Mouse (Mus musculus): Measurements from ENCODE around the gene Nr4a1. TPM values are rescaled to one million over a fixed set of nuclear protein-coding genes. Genes with fewer than 3 reads are reported as not detected.

The Nr4a1 gene
- polyA plus RNA-seq, 1 experiment from 2014 or later: 8.0 TPM

GRCm38 (mm10) chr15:101250220-101250800 lies 3.8 kb upstream of the Nr4a1 start:
- H3K4me3 ChIP-seq: no peak overlapping the region
- no peak for DNase-seq (ENCODE audit: low spot score)
- H3K4me1 ChIP-seq: peaks cover 54% of the 10 kb centered on the region
- no peaks in the 10 kb centered on the region for H3K36me3 ChIP-seq
- WGBS: 73% methylated on average over 9 of the region's 9 CpGs
- no peaks in the 10 kb centered on the region for H3K9me3 ChIP-seq
- no peaks in the 10 kb centered on the region for H3K27me3 ChIP-seq (ENCODE audit: insufficient read depth, poor library complexity, severe bottlenecking)
- no peak overlapping the region for H3K27ac ChIP-seq

DNA sequence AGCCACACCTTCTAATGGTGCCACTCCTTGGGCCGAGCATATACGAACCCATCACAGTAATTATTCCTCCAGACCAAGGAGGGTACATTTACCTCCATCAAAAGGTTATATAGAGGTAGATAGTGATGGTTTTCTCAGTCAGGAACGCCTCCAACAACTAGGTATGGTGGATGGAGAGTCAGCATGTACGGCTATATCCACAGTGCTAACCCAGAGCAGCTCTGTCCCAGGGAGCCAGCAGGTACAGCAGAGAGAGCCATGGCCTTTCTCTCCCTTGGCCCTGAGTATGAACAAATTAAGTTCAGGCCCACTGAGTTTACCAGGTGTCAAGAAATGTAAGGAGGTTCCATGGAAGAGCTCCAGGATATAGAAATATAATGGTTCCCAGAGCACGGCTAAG lies 2.1 kb upstream of the Nr4a1 start:
- Histone ChIP-seq H3K27ac (no peak overlapping the region), H3K4me1 (peaks cover 58% of the 10 kb centered on the region), H3K9me3 (no peaks in the 10 kb centered on the region), H3K27me3 (ENCODE audit: insufficient read depth, poor library complexity, severe bottlenecking) (no peaks in the 10 kb centered on the region), H3K4me3 (no peak overlapping the region), H3K36me3 (no peaks in the 10 kb centered on the region)
- 81% methylated on average over 5 of the region's 5 CpGs for WGBS
- no peak for DNase-seq (ENCODE audit: low spot score)

GRCm38 (mm10) chr15:101252614-101253013 lies 1.5 kb upstream of the Nr4a1 start:
- peaks cover 56% of the 10 kb centered on the region for H3K4me1 ChIP-seq

GRCm38 (mm10) chr15:101253563-101253885 lies 545 bp upstream of the Nr4a1 start:
- 29% methylated on average over 3 of the region's 3 CpGs for WGBS
- peak overlapping the region; percentile 98 for H3K27ac ChIP-seq

More at GRCm38 (mm10) chr15:101252614-101253013, 1.5 kb upstream of the Nr4a1 start:
- DNase-seq (ENCODE audit: low spot score): no peak
- Histone ChIP-seq H3K4me3 (no peak overlapping the region), H3K36me3 (no peaks in the 10 kb centered on the region), H3K27me3 (ENCODE audit: insufficient read depth, poor library complexity, severe bottlenecking) (no peaks in the 10 kb centered on the region), H3K27ac (0 out of 2 replicates have a peak overlapping the region, but pooled peaks have one; percentile 1), H3K9me3 (no peaks in the 10 kb centered on the region)
- 79% methylated on average over 6 of the region's 6 CpGs for WGBS

DNA sequence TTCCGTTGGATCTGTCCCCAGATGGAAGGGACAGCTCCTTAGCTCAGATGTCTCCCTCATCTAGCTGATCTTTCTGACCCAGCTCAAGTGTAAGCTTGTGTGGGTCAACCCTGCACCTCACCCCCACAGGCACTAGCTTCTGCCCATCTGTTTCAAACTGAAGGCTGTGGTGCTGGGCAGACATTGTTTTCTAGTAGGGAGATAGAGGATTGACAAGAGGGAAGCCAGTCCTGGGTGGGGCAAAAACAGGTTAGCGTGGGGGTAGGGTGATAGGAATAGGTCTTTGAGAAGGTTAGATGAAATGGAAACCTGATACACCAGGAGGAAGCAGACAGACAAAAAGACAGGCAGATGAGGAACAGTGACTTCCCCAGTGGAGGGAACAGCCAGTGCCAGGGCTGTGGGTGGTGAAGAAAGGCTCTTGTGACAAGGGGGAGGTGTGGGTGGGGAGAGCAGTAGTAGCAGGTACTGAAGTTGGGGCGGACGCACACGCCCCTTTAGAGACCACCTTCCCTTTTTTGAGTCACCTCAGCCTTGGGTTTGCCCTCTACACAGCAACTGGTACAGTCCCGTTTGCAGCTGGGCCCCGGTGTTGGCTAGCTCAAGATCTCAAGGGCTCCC lies 1.9 kb downstream of the Nr4a1 start:
- peaks cover 60% of the 10 kb centered on the region for H3K4me1 ChIP-seq
- 75% methylated on average over 7 of the region's 7 CpGs for WGBS
- no peaks in the 10 kb centered on the region for H3K27me3 ChIP-seq (ENCODE audit: insufficient read depth, poor library complexity, severe bottlenecking)
- H3K9me3 ChIP-seq: no peaks in the 10 kb centered on the region
- DNase-seq (ENCODE audit: low spot score): no peak
- no peak overlapping the region for H3K4me3 ChIP-seq
- peak overlapping the region; percentile 1; the same call in 1 of the 2 replicates for H3K27ac ChIP-seq
- H3K36me3 ChIP-seq: 0 out of 2 replicates have a peak, but pooled peaks cover 8% of the 10 kb centered on the region

More at GRCm38 (mm10) chr15:101253563-101253885, 545 bp upstream of the Nr4a1 start:
- H3K4me1 ChIP-seq: peaks cover 51% of the 10 kb centered on the region
- H3K4me3 ChIP-seq: peak overlapping the region; percentile 89
- H3K9me3 ChIP-seq: no peaks in the 10 kb centered on the region
- H3K36me3 ChIP-seq: 0 out of 2 replicates have a peak, but pooled peaks cover 3% of the 10 kb centered on the region
- DNase-seq (ENCODE audit: low spot score): no peak
- no peaks in the 10 kb centered on the region for H3K27me3 ChIP-seq (ENCODE audit: insufficient read depth, poor library complexity, severe bottlenecking)

DNA sequence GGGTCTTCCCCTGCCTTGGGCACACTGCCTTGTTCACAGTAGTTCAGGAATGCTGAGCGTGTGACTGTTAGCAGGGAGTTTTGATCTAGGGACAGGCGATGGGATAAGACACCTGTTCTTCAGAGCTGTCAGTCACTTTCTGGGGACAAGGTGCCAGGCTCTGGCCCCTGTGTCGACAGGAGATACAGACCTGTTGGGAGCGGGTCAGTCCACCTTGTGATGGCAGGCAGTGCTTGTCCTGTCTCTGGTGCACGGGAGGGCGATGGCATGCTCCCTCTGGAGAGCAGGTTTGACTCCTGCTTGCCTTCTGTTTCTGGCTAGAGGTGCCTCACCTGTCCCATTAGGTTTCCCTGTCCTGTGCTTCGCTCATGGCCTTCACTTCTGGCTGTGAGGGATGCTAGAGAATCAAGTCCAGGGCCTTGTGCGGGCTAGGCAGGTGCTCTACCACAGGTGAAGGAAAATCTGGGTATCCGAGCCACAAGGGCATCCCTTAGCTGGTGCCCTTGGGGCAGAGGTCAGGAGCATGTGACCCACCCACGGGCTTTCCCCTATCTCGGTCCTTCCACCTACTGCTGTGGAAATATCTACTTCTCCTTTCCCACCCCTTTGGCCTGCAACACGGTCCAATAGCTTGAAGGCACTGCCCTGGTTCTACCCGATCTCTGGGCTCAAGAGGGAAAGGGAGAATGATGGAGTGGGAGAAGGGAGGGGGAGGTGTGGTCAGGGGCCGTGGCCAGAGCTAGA lies 2.6 kb downstream of the Nr4a1 start:
- no peak for DNase-seq (ENCODE audit: low spot score)
- Histone ChIP-seq H3K36me3 (0 out of 2 replicates have a peak, but pooled peaks cover 8% of the 10 kb centered on the region), H3K27me3 (ENCODE audit: insufficient read depth, poor library complexity, severe bottlenecking) (no peaks in the 10 kb centered on the region), H3K4me1 (peaks cover 64% of the 10 kb centered on the region), H3K9me3 (no peaks in the 10 kb centered on the region), H3K4me3 (no peak overlapping the region), H3K27ac (peak overlapping the region; percentile 36)
- WGBS: 67% methylated on average over 14 of the region's 14 CpGs

DNA sequence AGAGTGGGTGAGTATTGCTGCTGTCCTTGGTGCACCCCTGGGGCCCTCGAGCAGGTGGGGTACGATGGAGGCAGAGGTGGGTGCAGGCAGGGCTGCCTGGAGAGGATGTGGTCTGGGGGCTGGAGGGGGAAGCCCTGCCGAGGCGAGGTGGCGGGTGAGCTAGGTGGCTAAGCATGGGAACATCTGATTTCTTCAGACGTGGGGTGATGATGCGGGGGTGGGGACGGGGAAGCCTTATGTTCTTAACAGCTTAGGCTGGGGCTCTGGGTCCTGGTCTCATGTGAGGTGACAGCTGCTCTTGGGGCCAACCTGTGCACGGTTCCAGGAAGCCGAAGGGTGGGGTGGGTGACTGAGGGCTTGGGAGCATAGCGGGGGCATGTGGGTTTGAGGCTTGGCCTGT lies 4.4 kb downstream of the Nr4a1 start:
- no peaks in the 10 kb centered on the region for H3K9me3 ChIP-seq
- H3K4me3 ChIP-seq: no peak overlapping the region
- 0 out of 2 replicates have a peak, but pooled peaks cover 8% of the 10 kb centered on the region for H3K36me3 ChIP-seq
- peaks cover 74% of the 10 kb centered on the region for H3K4me1 ChIP-seq
- 0 out of 2 replicates have a peak overlapping the region, but pooled peaks have one; percentile 52 for H3K27ac ChIP-seq
- no peak for DNase-seq (ENCODE audit: low spot score)
- no peaks in the 10 kb centered on the region for H3K27me3 ChIP-seq (ENCODE audit: insufficient read depth, poor library complexity, severe bottlenecking)
- WGBS: 85% methylated on average over 11 of the region's 11 CpGs

GRCm38 (mm10) chr15:101259922-101260321 lies 5.9 kb downstream of the Nr4a1 start:
- peaks cover 66% of the 10 kb centered on the region for H3K4me1 ChIP-seq
- H3K27ac ChIP-seq: peak overlapping the region; percentile 85
- 72% methylated on average over 3 of the region's 3 CpGs for WGBS
- H3K27me3 ChIP-seq (ENCODE audit: insufficient read depth, poor library complexity, severe bottlenecking): no peaks in the 10 kb centered on the region
- 0 out of 2 replicates have a peak, but pooled peaks cover 8% of the 10 kb centered on the region for H3K36me3 ChIP-seq
- no peaks in the 10 kb centered on the region for H3K9me3 ChIP-seq
- DNase-seq (ENCODE audit: low spot score): no peak
- no peak overlapping the region for H3K4me3 ChIP-seq

- 41% methylated on average over 10 of the region's 10 CpGs for WGBS
- no peaks in the 10 kb centered on the region for H3K9me3 ChIP-seq
- no peak for DNase-seq (ENCODE audit: low spot score)
- H3K36me3 ChIP-seq: 0 out of 2 replicates have a peak, but pooled peaks cover 8% of the 10 kb centered on the region
- no peak overlapping the region for H3K4me3 ChIP-seq
- H3K27ac ChIP-seq: peak overlapping the region; percentile 85
- H3K27me3 ChIP-seq (ENCODE audit: insufficient read depth, poor library complexity, severe bottlenecking): no peaks in the 10 kb centered on the region
- H3K4me1 ChIP-seq: peaks cover 67% of the 10 kb centered on the region
Measured at GRCm38 (mm10) chr15:101260387-101260786, 6.3 kb downstream of the Nr4a1 start.

DNA sequence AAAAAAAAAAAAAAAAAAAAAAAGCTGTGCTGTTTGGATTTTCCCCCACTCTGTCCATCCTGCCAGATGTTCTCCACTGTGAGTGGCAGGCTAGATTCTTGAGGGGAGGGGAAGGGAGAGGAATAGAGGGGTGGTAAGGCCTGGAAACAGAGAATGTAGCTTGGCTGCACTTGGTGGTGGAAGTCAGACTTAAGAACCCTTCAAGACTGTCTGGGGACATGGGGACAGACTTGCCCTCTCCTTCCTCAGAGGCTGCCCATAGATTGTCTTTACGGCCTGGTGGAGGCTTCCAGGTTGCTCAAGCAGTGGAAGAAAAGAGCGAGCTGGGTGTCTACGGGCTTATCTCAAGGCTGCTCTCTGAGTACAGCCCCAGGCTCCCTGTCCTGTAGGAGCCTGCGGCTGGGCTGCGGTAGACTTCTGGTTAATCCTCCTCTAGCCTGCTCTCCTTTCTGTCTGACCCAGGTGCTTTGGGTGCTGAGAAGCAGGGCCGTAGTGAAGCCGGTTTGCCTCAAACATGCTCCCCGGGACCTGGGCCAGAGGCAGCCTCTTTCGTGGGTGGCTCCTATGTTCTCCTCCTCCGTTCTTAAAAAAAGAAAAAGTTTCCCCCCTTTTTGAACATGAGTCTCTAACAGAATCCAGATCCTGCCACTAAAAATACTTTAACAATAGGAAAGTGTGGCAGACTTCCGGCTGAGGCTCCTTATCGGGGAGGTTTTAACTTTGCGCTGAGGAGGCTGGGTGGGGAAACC lies 7.0 kb downstream of the Nr4a1 start:
- H3K4me3 ChIP-seq: peak overlapping the region; percentile 19; the same call in 1 of the 2 replicates
- no peaks in the 10 kb centered on the region for H3K9me3 ChIP-seq
- H3K27ac ChIP-seq: peak overlapping the region; percentile 85
- 0 out of 2 replicates have a peak, but pooled peaks cover 8% of the 10 kb centered on the region for H3K36me3 ChIP-seq
- peaks cover 67% of the 10 kb centered on the region for H3K4me1 ChIP-seq
- H3K27me3 ChIP-seq (ENCODE audit: insufficient read depth, poor library complexity, severe bottlenecking): 0 out of 2 replicates have a peak, but pooled peaks cover 2% of the 10 kb centered on the region
- DNase-seq (ENCODE audit: low spot score): no peak
- whole genome bisulfite sequencing: 18% methylated on average over 13 of the region's 13 CpGs

GRCm38 (mm10) chr15:101262502-101262901 lies 8.4 kb downstream of the Nr4a1 start:
- H3K36me3 ChIP-seq: 0 out of 2 replicates have a peak, but pooled peaks cover 8% of the 10 kb centered on the region
- WGBS: 53% methylated on average over 5 of the region's 5 CpGs
- H3K9me3 ChIP-seq: no peaks in the 10 kb centered on the region
- no peak overlapping the region for H3K4me3 ChIP-seq
- 0 out of 2 replicates have a peak, but pooled peaks cover 5% of the 10 kb centered on the region for H3K27me3 ChIP-seq (ENCODE audit: insufficient read depth, poor library complexity, severe bottlenecking)
- H3K27ac ChIP-seq: peak overlapping the region; percentile 85
- H3K4me1 ChIP-seq: peaks cover 69% of the 10 kb centered on the region
- DNase-seq (ENCODE audit: low spot score): no peak
